Mouse (Mus musculus) liver, postnatal 0 days (tissue): Measurements from ENCODE around the gene Fam208b.

ENCODE experiments used
- CTCF ChIP-seq: sonication (generic); IDR thresholded peaks from 2 replicates; pipeline ENCODE4 v1.5.1; 2016; ENCODE audit warnings: antibody characterized with exemption, low read depth
- EP300 ChIP-seq: IDR thresholded peaks from 2 replicates; pipeline ENCODE4 v1.6.1; 2016; ENCODE audit warnings: antibody characterized with exemption, low read depth, mild to moderate bottlenecking

DNA sequence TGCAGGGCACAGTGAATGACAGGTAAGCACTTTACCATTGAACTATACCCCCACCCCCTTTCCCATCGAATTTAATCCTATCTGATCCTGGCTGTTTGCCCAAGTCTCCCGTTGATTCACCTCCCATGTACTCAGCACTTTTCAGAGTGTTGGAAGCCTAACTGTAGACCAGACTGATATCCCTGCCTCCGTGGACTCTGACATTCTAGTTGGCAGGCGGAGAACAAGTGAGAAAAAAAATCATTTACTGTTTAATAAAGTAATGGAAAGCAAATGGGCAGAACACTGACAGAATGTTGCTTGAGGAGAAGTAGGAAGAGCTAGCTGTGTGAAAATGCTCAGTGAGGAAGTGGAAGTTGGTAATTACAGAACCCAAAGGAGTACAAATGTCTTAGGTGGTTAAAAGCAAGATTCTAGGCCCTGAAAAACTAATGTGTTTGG is 85.3 kb downstream of the Fam208b start:
- TF ChIP-seq CTCF (no peak), EP300 (no peak)
